Mouse (Mus musculus) CH12.LX (cell line): ENCODE data around the gene Pak1. TPM values are rescaled to one million over a fixed set of nuclear protein-coding genes. Genes with fewer than 3 reads are reported as not detected.

Experiments
- DNase-seq: peaks from one replicate; pipeline ENCODE4 v3.0.0-alpha.2; 2013; ENCODE audit errors: extremely low read depth
- H3K27ac ChIP-seq: 2 replicates; pipeline ENCODE4 v1.5.1; 2012; ENCODE audit warnings: low read depth, mild to moderate bottlenecking, control low read depth, moderate library complexity; ENCODE audit not compliant: insufficient read depth
- H3K27me3 ChIP-seq: replicated peaks from 2 replicates; pipeline ENCODE3; 2012; ENCODE audit warnings: inconsistent platforms
- H3K36me3 ChIP-seq, 2 experiments: replicated peaks in 1 of 2; 2 replicates each; pipeline versions ENCODE3 to v1.6.1; 2012; ENCODE audit warnings: inconsistent platforms in 1 of 2, low read length in 1 of 2, mild to moderate bottlenecking in 1 of 2, mixed read lengths in 1 of 2, moderate library complexity in 1 of 2; ENCODE audit not compliant: control insufficient read depth in 1 of 2, insufficient read depth in 1 of 2
- H3K4me1 ChIP-seq, 2 experiments: 2 replicates each; pipeline ENCODE4 v1.6.1; 2012; ENCODE audit warnings: inconsistent platforms in 1 of 2, moderate library complexity in 1 of 2; ENCODE audit not compliant: insufficient read depth in 2 of 2, control insufficient read depth in 1 of 2
- H3K4me2 ChIP-seq: 2 replicates; pipeline ENCODE4 v1.6.1; 2012; ENCODE audit warnings: low read depth, mild to moderate bottlenecking, control low read depth; ENCODE audit not compliant: poor library complexity, insufficient read depth, severe bottlenecking
- H3K4me3 ChIP-seq, 3 experiments: fragments of 150-350 bp in 1 of 3; sonication (generic) in 1 of 3; replicated peaks in 1 of 3; 2 replicates each; pipeline versions ENCODE3 to v1.5.1; 2011 to 2012; ENCODE audit warnings: low read depth in 2 of 3, low read length in 2 of 3, mild to moderate bottlenecking in 2 of 3, moderate library complexity in 2 of 3, control low read depth in 1 of 3, improper control_type of control experiment in 1 of 3, inconsistent platforms in 1 of 3, mixed read lengths in 1 of 3; ENCODE audit not compliant: poor library complexity in 1 of 3
- H3K79me2 ChIP-seq: replicated peaks from 2 replicates; pipeline ENCODE4 v1.6.1; 2012; ENCODE audit warnings: mild to moderate bottlenecking, moderate library complexity; ENCODE audit not compliant: control insufficient read depth, poor library complexity, insufficient read depth, severe bottlenecking; ENCODE audit errors: extremely low read depth
- H3K9ac ChIP-seq: 2 replicates; pipeline ENCODE4 v1.6.1; 2012; ENCODE audit warnings: low read depth, mild to moderate bottlenecking, control low read depth, moderate library complexity; ENCODE audit not compliant: insufficient read depth
- H3K9me3 ChIP-seq: replicated peaks from 2 replicates; pipeline ENCODE3; 2012; ENCODE audit warnings: low read length, inconsistent platforms, mixed read lengths
- BHLHE40 ChIP-seq: IDR thresholded peaks from 2 replicates; pipeline ENCODE4 v1.6.1; 2011; ENCODE audit warnings: mild to moderate bottlenecking, low read depth, low read length, improper control_type of control experiment
- CHD2 ChIP-seq: IDR thresholded peaks from 2 replicates; pipeline ENCODE4 v1.6.1; 2011; ENCODE audit warnings: low read length, improper control_type of control experiment
- CTCF ChIP-seq, 2 experiments: IDR thresholded peaks in 1 of 2; conservative IDR thresholded peaks in 1 of 2; 2 replicates each; pipeline ENCODE4 v1.5.1; 2011 to 2012; ENCODE audit warnings: low read depth in 2 of 2, low read length in 2 of 2, improper control_type of control experiment in 1 of 2, inconsistent platforms in 1 of 2, mild to moderate bottlenecking in 1 of 2, moderate library complexity in 1 of 2
- ELF1 ChIP-seq: IDR thresholded peaks from 2 replicates; pipeline ENCODE4 v1.6.1; 2014; ENCODE audit warnings: low read depth, mild to moderate bottlenecking, inconsistent platforms, low read length, improper control_type of control experiment
- EP300 ChIP-seq: IDR thresholded peaks from 2 replicates; pipeline ENCODE4 v1.6.1; 2011; ENCODE audit warnings: low read length, improper control_type of control experiment
- ETS1 ChIP-seq: conservative IDR thresholded peaks from 2 replicates; pipeline ENCODE4 v1.6.1; 2012; ENCODE audit warnings: low read depth, mild to moderate bottlenecking, inconsistent platforms, low read length, improper control_type of control experiment, moderate library complexity
- GABPA ChIP-seq: IDR thresholded peaks from 2 replicates; pipeline ENCODE4 v1.6.1; 2012; ENCODE audit warnings: low read depth, low read length, improper control_type of control experiment, inconsistent platforms; ENCODE audit not compliant: insufficient replicate concordance
- HCFC1 ChIP-seq: IDR thresholded peaks from 2 replicates; pipeline ENCODE4 v1.6.1; 2012; ENCODE audit warnings: low read depth, mild to moderate bottlenecking, inconsistent platforms, low read length, improper control_type of control experiment
- IRF4 ChIP-seq: IDR thresholded peaks from 2 replicates; pipeline ENCODE4 v1.6.1; 2014; ENCODE audit warnings: low read depth, mild to moderate bottlenecking, inconsistent platforms, low read length, improper control_type of control experiment
- JUN ChIP-seq: IDR thresholded peaks from 2 replicates; pipeline ENCODE4 v1.6.1; 2011; ENCODE audit warnings: low read depth, mild to moderate bottlenecking, low read length, improper control_type of control experiment, moderate library complexity; ENCODE audit not compliant: insufficient read depth
- JUND ChIP-seq: conservative IDR thresholded peaks from 2 replicates; pipeline ENCODE4 v1.6.1; 2011; ENCODE audit warnings: low read depth, low read length, improper control_type of control experiment
- KAT2A ChIP-seq: IDR thresholded peaks from 2 replicates; pipeline ENCODE4 v1.6.1; 2012; ENCODE audit warnings: low read length, improper control_type of control experiment, inconsistent platforms; ENCODE audit not compliant: insufficient replicate concordance
- MAFK ChIP-seq: IDR thresholded peaks from 2 replicates; pipeline ENCODE4 v1.6.1; 2011; ENCODE audit warnings: low read length, improper control_type of control experiment; ENCODE audit not compliant: insufficient replicate concordance
- MAX ChIP-seq: IDR thresholded peaks from 2 replicates; pipeline ENCODE4 v1.6.1; 2011; ENCODE audit warnings: low read length, improper control_type of control experiment
- MAZ ChIP-seq: IDR thresholded peaks from 2 replicates; pipeline ENCODE4 v1.6.1; 2012; ENCODE audit warnings: low read depth, mild to moderate bottlenecking, inconsistent platforms, low read length, improper control_type of control experiment, moderate library complexity
- MXI1 ChIP-seq: IDR thresholded peaks from 2 replicates; pipeline ENCODE4 v1.6.1; 2011; ENCODE audit warnings: mild to moderate bottlenecking, low read depth, low read length, improper control_type of control experiment
- NRF1 ChIP-seq: IDR thresholded peaks from 2 replicates; pipeline ENCODE4 v1.6.1; 2014; ENCODE audit warnings: low read depth, mild to moderate bottlenecking, inconsistent platforms, low read length, improper control_type of control experiment, moderate library complexity
- PAX5 ChIP-seq: IDR thresholded peaks from 2 replicates; pipeline ENCODE4 v1.6.1; 2012; ENCODE audit warnings: low read length, inconsistent platforms, mixed read lengths
- POLR2A ChIP-seq: IDR thresholded peaks from 2 replicates; pipeline ENCODE4 v1.6.1; 2011; ENCODE audit warnings: low read depth, mild to moderate bottlenecking, improper control_type of control experiment, low read length
- POLR2AphosphoS2 ChIP-seq: IDR thresholded peaks from 2 replicates; pipeline ENCODE4 v1.6.1; 2011; ENCODE audit warnings: low read depth, low read length, improper control_type of control experiment
- RAD21 ChIP-seq: IDR thresholded peaks from 2 replicates; pipeline ENCODE4 v1.6.1; 2011; ENCODE audit warnings: low read depth, mild to moderate bottlenecking, low read length, improper control_type of control experiment, moderate library complexity
- RCOR1 ChIP-seq: conservative IDR thresholded peaks from 2 replicates; pipeline ENCODE4 v1.6.1; 2012; ENCODE audit warnings: low read depth, mild to moderate bottlenecking, inconsistent platforms, low read length, improper control_type of control experiment
- SIN3A ChIP-seq: IDR thresholded peaks from 2 replicates; pipeline ENCODE4 v1.6.1; 2012; ENCODE audit warnings: low read length, improper control_type of control experiment, inconsistent platforms
- SMC3 ChIP-seq: IDR thresholded peaks from 2 replicates; pipeline ENCODE4 v1.6.1; 2011; ENCODE audit warnings: low read depth, low read length, improper control_type of control experiment
- TBP ChIP-seq: conservative IDR thresholded peaks from 2 replicates; pipeline ENCODE4 v1.6.1; 2011; ENCODE audit warnings: low read depth, low read length, improper control_type of control experiment
- TCF12 ChIP-seq: IDR thresholded peaks from 2 replicates; pipeline ENCODE4 v1.6.1; 2014; ENCODE audit warnings: low read depth, mild to moderate bottlenecking, inconsistent platforms, low read length, improper control_type of control experiment
- UBTF ChIP-seq: IDR thresholded peaks from 2 replicates; pipeline ENCODE4 v1.6.1; 2012; ENCODE audit warnings: low read depth, mild to moderate bottlenecking, inconsistent platforms, low read length, improper control_type of control experiment, moderate library complexity
- USF1 ChIP-seq: IDR thresholded peaks from 2 replicates; pipeline ENCODE4 v1.6.1; 2014; ENCODE audit warnings: low read depth, mild to moderate bottlenecking, inconsistent platforms, low read length, improper control_type of control experiment
- USF2 ChIP-seq: conservative IDR thresholded peaks from 2 replicates; pipeline ENCODE4 v1.6.1; 2011; ENCODE audit warnings: low read depth, low read length, improper control_type of control experiment
- ZC3H11A ChIP-seq: IDR thresholded peaks from 2 replicates; pipeline ENCODE4 v1.6.1; 2012; ENCODE audit warnings: low read depth, mild to moderate bottlenecking, inconsistent platforms, low read length, improper control_type of control experiment
- ZKSCAN1 ChIP-seq: IDR thresholded peaks from 2 replicates; pipeline ENCODE4 v1.6.1; 2012; ENCODE audit warnings: low read depth, inconsistent platforms, low read length, improper control_type of control experiment, borderline replicate concordance
- ZNF384 ChIP-seq: IDR thresholded peaks from 2 replicates; pipeline ENCODE4 v1.6.1; 2012; ENCODE audit warnings: low read depth, low read length, improper control_type of control experiment, inconsistent platforms
- dilution Hi-C: fragments of 300-500 bp; cut with MboI; formaldehyde crosslinking; loops from 2 replicates; pipeline ENCODE4 v1.14.3; 2020; ENCODE audit warnings: low sequenced_read_pairs; ENCODE audit not compliant: extremely low pct_unique_long_range_greater_than_20kb, extremely low pct_ligation_motif_present
- in situ Hi-C: fragments of 300-500 bp; cut with MboI; formaldehyde crosslinking; loops from 3 replicates; pipeline ENCODE4 v1.14.3; 2019; ENCODE audit warnings: low sequenced_read_pairs, low pct_ligation_motif_present, low pct_unique_long_range_greater_than_20kb, mixed read lengths
- polyA plus RNA-seq: library from polyadenylated mRNA; unstranded; fragments of >175 nt; gene quantifications from 2 replicates; pipeline ENCODE4 v1.2.1, GENCODE M21; 2012; ENCODE audit warnings: low read depth; ENCODE audit not compliant: insufficient read length
- total RNA-seq, 2 experiments: library from RNA; depleted of rRNA; stranded (reverse); fragments of 300-350 nt in 1 of 2; fragments of >200 nt in 1 of 2; gene quantifications; 2 replicates each; pipeline ENCODE4 v1.2.3; 2012 to 2014

Pak1 gene
- total and polyA plus RNA-seq, 3 experiments, result 0.93 to 5.4 (median 4.1) TPM

- H3K79me2 ChIP-seq, result no peaks in the 10 kb centered on the region
- H3K36me3 ChIP-seq, result no peaks in the 10 kb centered on the region
- in situ Hi-C loops, result no loop called here
- H3K4me1 ChIP-seq, result peaks cover 2 to 7% of the 10 kb centered on the region in 2 experiments; a peak in 2 of 4 replicates
- dilution Hi-C loops, result no loop called here
- no peak overlapping the region for H3K4me3 ChIP-seq
- H3K27me3 ChIP-seq, result peaks cover 8% of the 10 kb centered on the region
- H3K27ac ChIP-seq, result no peak overlapping the region
- no peak overlapping the region for H3K9ac ChIP-seq
- H3K4me2 ChIP-seq, result no peak overlapping the region
- no peaks in the 10 kb centered on the region for H3K9me3 ChIP-seq
- DNase-seq, result no peak
- TF ChIP-seq ETS1, result no peak
Measured at GRCm38 (mm10) chr7:97747176-97747707, 41.1 kb upstream of the Pak1 start.

DNA sequence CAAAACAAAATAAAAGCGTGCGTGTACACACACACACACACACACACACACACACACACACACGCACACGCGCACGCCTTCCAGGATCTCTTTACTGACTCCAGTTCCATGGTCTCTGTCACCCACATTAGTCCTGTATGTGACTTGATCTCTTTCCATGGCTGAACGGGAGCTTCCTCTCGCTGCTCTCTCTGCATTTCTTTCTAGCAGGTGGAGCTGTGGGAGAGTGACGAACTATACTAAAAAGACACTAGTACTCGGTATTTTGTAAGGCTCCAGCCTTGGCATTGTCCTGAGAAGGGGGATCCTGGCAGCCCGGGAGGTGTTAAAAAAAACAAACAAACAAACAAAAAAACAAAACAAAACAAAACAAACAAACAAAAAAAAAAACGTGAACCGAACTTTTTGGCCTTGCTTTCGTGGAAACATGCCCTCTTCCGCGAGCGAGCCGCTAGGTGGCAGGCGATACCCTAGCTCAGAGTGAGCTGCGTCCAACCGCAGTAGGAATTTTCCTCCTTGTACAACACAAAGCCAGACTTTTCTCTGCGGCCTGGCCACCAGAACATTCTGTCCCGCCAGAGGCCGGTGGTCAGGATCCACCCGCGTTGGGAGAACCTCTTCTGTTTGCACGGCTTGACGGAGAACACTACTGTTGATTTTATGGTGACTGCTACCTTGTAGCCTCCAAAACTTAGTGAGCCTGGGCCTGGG, 40.4 kb upstream of the Pak1 start:
- peaks cover 13% of the 10 kb centered on the region for H3K27me3 ChIP-seq
- dilution Hi-C loops (no loop called here), in situ Hi-C loops (no loop called here)
- H3K9ac ChIP-seq, result no peak overlapping the region; the same call in 1 of the 2 replicates
- peak; percentile 64 for DNase-seq
- no peaks in the 10 kb centered on the region for H3K79me2 ChIP-seq
- H3K4me3 ChIP-seq, result peak overlapping the region in 1 of 3 experiments; percentile 33
- H3K4me1 ChIP-seq, result peaks cover 2 to 7% of the 10 kb centered on the region in 2 experiments; a peak in 2 of 4 replicates
- H3K27ac ChIP-seq, result no peak overlapping the region
- H3K9me3 ChIP-seq, result no peaks in the 10 kb centered on the region
- H3K4me2 ChIP-seq, result peak overlapping the region; percentile 79
- H3K36me3 ChIP-seq, result no peaks in the 10 kb centered on the region
- TF ChIP-seq RAD21, result peak; percentile 78
- no peak for TF ChIP-seq USF2
- TF ChIP-seq IRF4, result no peak
- no peak for TF ChIP-seq TBP
- no peak for TF ChIP-seq NRF1
- TF ChIP-seq SIN3A, result peak; percentile 27; the same call in 1 of the 2 replicates
- no peak for TF ChIP-seq KAT2A
- TF ChIP-seq CHD2, result no peak
- no peak for TF ChIP-seq POLR2A
- TF ChIP-seq POLR2AphosphoS2, result no peak
- TF ChIP-seq BHLHE40, result peak; percentile 56; the same call in 1 of the 2 replicates
- no peak for TF ChIP-seq RCOR1
- TF ChIP-seq ELF1, result peak; percentile 39; the same call in 1 of the 2 replicates
- peak; percentile 68 for TF ChIP-seq SMC3
- peak; percentile 30 to 79; a peak in 3 of 4 replicates for TF ChIP-seq CTCF (conservative IDR thresholded peaks at IDR 0.05 in 1 of 2, IDR thresholded peaks at IDR 0.05 in 1 of 2; ENCODE audit: low read depth in 2 of 2, low read length in 2 of 2)
- no peak for TF ChIP-seq JUND
- TF ChIP-seq ZNF384, result peak; percentile 75
- no peak for TF ChIP-seq ZC3H11A
- TF ChIP-seq ETS1, result no peak
- TF ChIP-seq HCFC1, result no peak
- TF ChIP-seq JUN, result no peak
- TF ChIP-seq MAFK, result no peak
- no peak for TF ChIP-seq ZKSCAN1
- TF ChIP-seq MAZ, result no peak
- no peak for TF ChIP-seq UBTF
- no peak for TF ChIP-seq EP300
- TF ChIP-seq MXI1, result peak; percentile 4; the same call in 1 of the 2 replicates
- TF ChIP-seq MAX, result no peak
- no peak for TF ChIP-seq GABPA
- no peak for TF ChIP-seq USF1
- no peak for TF ChIP-seq PAX5
- TF ChIP-seq TCF12, result no peak
